Mouse (Mus musculus): ENCODE data around the gene Plekha1. TPM values are rescaled to one million over a fixed set of nuclear protein-coding genes. Genes with fewer than 3 reads are reported as not detected.

The Plekha1 gene
- polyA plus RNA-seq, 1 experiment from 2014 or later = 55.5 TPM

- Histone ChIP-seq H3K36me3 (no peaks in the 10 kb centered on the region), H3K9ac (replicated peaks) (no peak overlapping the region), H3K9me3 (no peaks in the 10 kb centered on the region), H3K4me2 (replicated peaks) (no peak overlapping the region), H3K4me3 (replicated peaks) (no peak overlapping the region), H3K4me1 (replicated peaks) (no peaks in the 10 kb centered on the region), H3K27ac (no peak overlapping the region), H3K27me3 (no peaks in the 10 kb centered on the region)
- ATAC-seq = no peak
- WGBS = 70% methylated on average over 5 of the region's 5 CpGs
Observed at GRCm38 (mm10) chr7:130948563-130949208, 83.1 kb downstream of the Plekha1 start.

- Histone ChIP-seq H3K4me2 (replicated peaks) (no peak overlapping the region), H3K27me3 (no peaks in the 10 kb centered on the region), H3K4me3 (replicated peaks) (no peak overlapping the region), H3K27ac (no peak overlapping the region), H3K36me3 (no peaks in the 10 kb centered on the region), H3K4me1 (replicated peaks) (no peaks in the 10 kb centered on the region), H3K9me3 (no peaks in the 10 kb centered on the region), H3K9ac (replicated peaks) (no peak overlapping the region)
- WGBS = 54% methylated on average over 8 of the region's 8 CpGs
- ATAC-seq = no peak
Observed at GRCm38 (mm10) chr7:130949331-130949751, 83.8 kb downstream of the Plekha1 start.

- Histone ChIP-seq H3K27ac (no peak overlapping the region), H3K9ac (replicated peaks) (no peak overlapping the region), H3K27me3 (no peaks in the 10 kb centered on the region), H3K36me3 (no peaks in the 10 kb centered on the region), H3K9me3 (no peaks in the 10 kb centered on the region), H3K4me2 (replicated peaks) (no peak overlapping the region), H3K4me1 (replicated peaks) (no peaks in the 10 kb centered on the region), H3K4me3 (replicated peaks) (no peak overlapping the region)
- 88% methylated on average over 7 of the region's 7 CpGs for WGBS
- ATAC-seq = no peak
Observed at GRCm38 (mm10) chr7:130950482-130950881, 84.9 kb downstream of the Plekha1 start.

GRCm38 (mm10) chr7:130951004-130951403, 85.4 kb downstream of the Plekha1 start:
- H3K36me3 ChIP-seq = no peaks in the 10 kb centered on the region
- ATAC-seq = no peak
- H3K4me1 ChIP-seq (replicated peaks) = no peaks in the 10 kb centered on the region
- H3K9me3 ChIP-seq = no peaks in the 10 kb centered on the region
- no peak overlapping the region for H3K9ac ChIP-seq (replicated peaks)
- WGBS = 92% methylated on average over 5 of the region's 5 CpGs
- no peak overlapping the region for H3K27ac ChIP-seq
- no peak overlapping the region for H3K4me3 ChIP-seq (replicated peaks)
- no peak overlapping the region for H3K4me2 ChIP-seq (replicated peaks)
- H3K27me3 ChIP-seq = no peaks in the 10 kb centered on the region

GRCm38 (mm10) chr7:130953376-130953775, 87.8 kb downstream of the Plekha1 start:
- Histone ChIP-seq H3K9ac (replicated peaks) (no peak overlapping the region), H3K4me3 (replicated peaks) (no peak overlapping the region), H3K27ac (no peak overlapping the region), H3K27me3 (no peaks in the 10 kb centered on the region), H3K4me1 (replicated peaks) (no peaks in the 10 kb centered on the region), H3K36me3 (no peaks in the 10 kb centered on the region), H3K4me2 (replicated peaks) (no peak overlapping the region), H3K9me3 (no peaks in the 10 kb centered on the region)
- no peak for ATAC-seq
- 92% methylated on average over 10 of the region's 10 CpGs for WGBS

GRCm38 (mm10) chr7:130954177-130954601, 88.6 kb downstream of the Plekha1 start:
- 89% methylated on average over 10 of the region's 10 CpGs for WGBS
- H3K27ac ChIP-seq = no peak overlapping the region

GRCm38 (mm10) chr7:130958551-130958950, 93.0 kb downstream of the Plekha1 start:
- Histone ChIP-seq H3K36me3 (no peaks in the 10 kb centered on the region), H3K9ac (replicated peaks) (no peak overlapping the region)

More at GRCm38 (mm10) chr7:130954177-130954601, 88.6 kb downstream of the Plekha1 start:
- Histone ChIP-seq H3K36me3 (no peaks in the 10 kb centered on the region), H3K27me3 (no peaks in the 10 kb centered on the region), H3K9me3 (no peaks in the 10 kb centered on the region), H3K4me2 (replicated peaks) (no peak overlapping the region), H3K9ac (replicated peaks) (no peak overlapping the region), H3K4me3 (replicated peaks) (no peak overlapping the region), H3K4me1 (replicated peaks) (no peaks in the 10 kb centered on the region)
- no peak for ATAC-seq

GRCm38 (mm10) chr7:130959868-130960267, 94.3 kb downstream of the Plekha1 start:
- Histone ChIP-seq H3K4me3 (replicated peaks) (no peak overlapping the region), H3K27me3 (no peaks in the 10 kb centered on the region), H3K4me1 (replicated peaks) (no peaks in the 10 kb centered on the region), H3K27ac (no peak overlapping the region), H3K36me3 (no peaks in the 10 kb centered on the region), H3K4me2 (replicated peaks) (no peak overlapping the region), H3K9me3 (no peaks in the 10 kb centered on the region), H3K9ac (replicated peaks) (no peak overlapping the region)
- WGBS = 53% methylated on average over 7 of the region's 7 CpGs
- ATAC-seq = no peak

More at GRCm38 (mm10) chr7:130958551-130958950, 93.0 kb downstream of the Plekha1 start:
- H3K4me2 ChIP-seq (replicated peaks) = no peak overlapping the region
- 65% methylated on average over 7 of the region's 7 CpGs for WGBS
- H3K27me3 ChIP-seq = no peaks in the 10 kb centered on the region
- no peaks in the 10 kb centered on the region for H3K9me3 ChIP-seq
- no peak overlapping the region for H3K4me3 ChIP-seq (replicated peaks)
- no peak for ATAC-seq
- H3K4me1 ChIP-seq (replicated peaks) = no peaks in the 10 kb centered on the region
- H3K27ac ChIP-seq = no peak overlapping the region

GRCm38 (mm10) chr7:130961429-130961828, 95.9 kb downstream of the Plekha1 start:
- Histone ChIP-seq H3K9ac (replicated peaks) (no peak overlapping the region), H3K4me2 (replicated peaks) (no peak overlapping the region), H3K27ac (no peak overlapping the region), H3K27me3 (no peaks in the 10 kb centered on the region), H3K9me3 (no peaks in the 10 kb centered on the region), H3K4me3 (replicated peaks) (no peak overlapping the region), H3K4me1 (replicated peaks) (peaks cover 9% of the 10 kb centered on the region; the same call in 1 of the 2 replicates), H3K36me3 (no peaks in the 10 kb centered on the region)
- no peak for ATAC-seq
- 94% methylated on average over 6 of the region's 6 CpGs for WGBS

Small RNA genes lying within 50 kb of the gene (microRNA-seq; reads per million reads assigned to microRNA genes)
- gene Mir7061 = not detected

Other genes with a start within 250 kb of the Plekha1 start
- not detected in 2 replicates for gene Btbd16, start 91.7 kb upstream of the Plekha1 start, polyA plus RNA-seq (2015; fragmentation: Nextera tagmentation; extraction: Ambion mirVana)
- 4.3 and 6.2 TPM in 2 replicates for gene Htra1, start 70.4 kb downstream of the Plekha1 start, polyA plus RNA-seq (2015; fragmentation: Nextera tagmentation; extraction: Ambion mirVana)
- 0.04 TPM in 1 of 2 replicates, not detected in the other for gene Dmbt1, start 166.3 kb downstream of the Plekha1 start, polyA plus RNA-seq (2015; fragmentation: Nextera tagmentation; extraction: Ambion mirVana)